Mouse (Mus musculus): ENCODE results near the gene Tmem132c.

Gene Tmem132c

DNA sequence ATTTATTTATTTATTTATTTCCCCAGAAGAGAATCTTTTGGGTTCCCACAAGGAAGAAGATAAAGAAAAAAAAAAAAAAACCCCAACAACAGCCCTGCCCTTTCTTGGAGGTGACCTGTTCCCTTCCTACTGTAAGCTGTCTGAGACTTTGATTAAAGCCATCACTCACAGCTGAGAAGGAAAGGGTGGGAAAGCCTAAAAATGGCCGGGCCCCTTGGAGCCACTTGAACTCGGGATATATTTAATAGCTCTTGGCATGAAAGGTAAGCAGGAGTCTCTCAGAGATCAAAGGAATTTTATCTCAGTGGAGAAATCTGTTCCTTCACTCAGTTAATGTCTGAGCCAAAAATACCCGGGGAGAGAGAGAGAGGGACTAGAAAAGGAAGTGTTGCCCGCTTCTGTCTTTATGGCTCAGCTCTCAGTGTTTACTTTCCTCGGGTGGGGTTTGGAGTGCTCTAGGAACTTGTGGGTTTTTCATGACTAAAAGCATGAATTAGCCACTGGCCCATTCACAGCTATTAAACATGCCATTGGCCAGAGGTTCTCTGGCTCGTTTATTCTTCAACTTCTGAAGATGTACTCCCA is 41.0 kb downstream of the Tmem132c start:
- in situ Hi-C loops (cut with MboI, MseI) = no loop called here

DNA sequence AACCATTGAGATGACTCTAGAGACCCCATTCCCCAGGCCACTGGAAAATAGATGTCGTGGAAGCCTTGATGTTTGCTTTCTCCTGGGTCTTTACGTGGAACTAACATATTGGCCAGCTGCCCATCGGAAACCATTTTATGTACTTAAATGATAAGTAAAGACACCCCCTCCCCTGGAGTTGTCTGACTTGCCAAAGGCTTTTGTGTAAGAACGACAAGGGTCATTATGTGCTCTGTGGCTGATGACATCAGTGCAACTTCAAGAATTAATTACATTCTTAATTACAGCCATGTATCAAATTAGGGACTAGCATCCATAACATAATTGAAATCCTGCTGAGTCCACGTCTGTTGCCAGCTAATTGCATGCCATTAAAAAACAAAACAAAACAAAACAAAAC is 45.3 kb downstream of the Tmem132c start:
- in situ Hi-C loops (cut with MboI, MseI) = no loop called here

DNA sequence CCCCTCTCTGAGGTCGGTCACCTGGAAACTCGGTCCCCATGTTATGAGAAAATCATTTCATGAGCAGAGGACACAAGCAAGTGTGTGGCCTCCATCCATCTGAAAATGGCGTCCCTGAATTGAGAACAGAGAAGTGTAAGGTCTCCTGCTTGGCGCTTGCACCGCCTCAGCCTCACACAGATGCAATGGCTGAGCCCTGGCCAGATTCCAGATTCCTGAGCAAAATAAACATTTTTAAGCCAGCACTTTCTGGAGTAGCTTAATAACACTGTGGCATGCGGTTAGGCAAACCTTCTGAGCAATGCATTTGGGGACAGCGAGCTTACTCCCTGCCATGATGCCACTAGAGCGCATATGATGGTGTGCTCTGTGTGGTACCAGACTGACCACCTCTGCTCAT is 48.1 kb downstream of the Tmem132c start:
- in situ Hi-C loops (cut with MboI, MseI) = no loop called here

DNA sequence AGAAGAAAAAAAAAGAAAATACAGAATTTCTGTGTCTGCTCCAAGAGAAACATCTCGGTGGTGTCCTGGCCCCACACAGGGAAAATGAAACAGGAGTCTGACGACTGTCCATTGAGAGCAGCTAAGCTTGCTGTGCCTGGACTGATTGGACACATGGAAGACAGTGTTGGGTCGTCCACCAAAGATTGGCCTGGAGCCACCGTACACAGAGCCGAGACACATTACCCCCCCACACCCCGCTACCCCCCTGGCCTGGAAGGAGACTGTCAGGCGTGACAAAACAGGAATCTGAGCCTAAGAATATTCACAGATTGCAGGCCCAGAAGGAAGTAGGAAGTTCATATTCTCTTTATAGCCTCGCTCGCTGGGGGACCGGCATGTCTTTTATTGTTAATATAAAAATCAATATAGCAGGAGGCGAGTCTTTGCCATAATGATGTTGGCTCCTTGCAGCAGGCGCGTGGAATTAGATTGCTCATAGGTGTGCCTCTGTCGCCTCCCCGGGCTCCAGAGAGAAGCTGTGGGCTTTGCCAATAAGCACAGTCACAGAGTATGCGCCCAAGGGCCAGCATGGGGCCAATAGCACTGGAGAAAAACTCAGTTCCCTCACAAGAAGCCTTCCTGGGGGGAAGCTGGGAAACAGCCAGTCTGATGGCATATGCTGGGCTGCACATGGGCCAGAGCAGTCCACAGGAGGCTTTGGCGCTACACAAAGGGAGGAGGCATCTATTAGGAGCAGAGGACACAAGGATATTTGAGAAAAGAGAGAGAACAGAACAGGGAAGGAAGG is 49.0 kb downstream of the Tmem132c start:
- in situ Hi-C loops (cut with MboI, MseI) = no loop called here

DNA sequence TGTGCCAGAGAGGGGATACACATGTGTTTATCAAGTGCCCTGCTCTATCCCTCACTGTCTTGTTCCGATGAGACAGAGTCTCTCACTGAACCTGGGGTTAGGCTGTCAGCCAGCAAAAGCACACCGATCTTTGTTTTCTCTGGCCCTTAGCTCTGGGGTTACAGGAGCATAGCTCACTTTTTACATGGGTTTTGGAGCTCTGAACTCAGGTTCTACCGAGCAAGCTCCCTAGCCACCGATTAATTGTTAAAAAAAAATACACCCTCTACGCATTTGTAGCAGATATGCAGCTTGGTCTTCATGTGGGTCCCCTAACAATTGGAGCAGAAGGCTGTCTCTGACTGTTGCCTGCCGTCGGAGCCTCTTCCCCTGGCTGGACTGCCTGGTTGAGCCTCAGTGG is 50.0 kb downstream of the Tmem132c start:
- in situ Hi-C loops (cut with MboI, MseI) = no loop called here

DNA sequence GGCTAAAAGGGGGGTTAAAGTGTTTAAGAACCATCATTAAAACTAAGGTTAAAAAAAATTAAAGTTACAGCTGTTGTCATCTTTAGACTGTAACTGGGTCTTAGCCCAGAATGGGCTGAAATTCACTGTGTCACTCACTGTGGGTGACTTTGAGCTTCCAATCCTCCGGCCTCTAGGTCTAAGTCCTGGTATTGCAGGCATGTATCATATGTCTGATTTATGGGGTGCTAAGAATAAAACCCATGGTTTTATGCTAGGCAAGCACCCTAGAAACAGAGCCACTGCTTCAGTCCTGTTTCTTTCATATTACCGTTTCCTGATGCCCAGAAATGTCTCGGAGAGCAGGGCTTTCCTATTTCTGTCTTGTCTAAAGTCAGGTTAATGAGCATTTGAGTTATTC is 52.1 kb downstream of the Tmem132c start:
- in situ Hi-C loops (cut with MboI, MseI) = no loop called here

DNA sequence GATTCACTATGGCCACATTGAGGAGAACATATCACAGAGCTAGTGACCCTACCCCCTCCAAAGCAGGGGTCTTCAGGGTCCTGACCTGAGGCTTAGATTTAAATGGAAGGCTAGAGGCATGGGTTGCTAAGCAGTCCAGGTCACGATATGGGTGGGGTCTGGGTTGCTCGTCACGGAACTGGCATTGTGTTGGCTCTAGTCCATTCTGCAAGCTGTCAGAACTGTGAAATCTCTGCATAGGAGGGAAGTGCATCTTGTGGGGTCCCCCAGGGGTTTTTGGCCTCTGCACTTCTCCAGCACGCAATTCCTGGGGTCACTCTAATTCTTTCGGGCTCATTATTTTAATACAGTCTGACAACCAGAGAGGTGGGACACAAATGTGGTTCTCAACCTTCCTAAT is 55.9 kb downstream of the Tmem132c start:
- in situ Hi-C loops (cut with MboI, MseI) = no loop called here

DNA sequence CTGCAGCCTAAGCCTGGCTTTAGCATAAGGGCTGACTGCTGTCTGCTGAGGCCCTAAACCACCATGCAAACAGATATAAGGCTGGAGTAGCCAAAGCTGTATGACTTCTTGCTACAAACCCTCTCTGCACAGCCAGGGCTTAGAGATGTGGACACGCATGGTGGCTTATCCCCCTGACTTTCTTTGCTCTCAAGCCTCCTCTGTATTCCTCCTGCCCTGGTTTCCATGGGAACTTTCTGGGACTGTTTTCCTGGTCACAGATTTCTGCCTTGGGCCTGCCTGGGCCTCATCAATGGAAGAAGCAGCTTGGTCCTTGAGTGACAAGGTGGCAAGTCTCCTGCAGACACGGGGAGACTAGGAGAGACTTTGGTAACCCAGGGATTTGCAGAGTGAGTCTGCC is 56.5 kb downstream of the Tmem132c start:
- in situ Hi-C loops (cut with MboI, MseI) = no loop called here

DNA sequence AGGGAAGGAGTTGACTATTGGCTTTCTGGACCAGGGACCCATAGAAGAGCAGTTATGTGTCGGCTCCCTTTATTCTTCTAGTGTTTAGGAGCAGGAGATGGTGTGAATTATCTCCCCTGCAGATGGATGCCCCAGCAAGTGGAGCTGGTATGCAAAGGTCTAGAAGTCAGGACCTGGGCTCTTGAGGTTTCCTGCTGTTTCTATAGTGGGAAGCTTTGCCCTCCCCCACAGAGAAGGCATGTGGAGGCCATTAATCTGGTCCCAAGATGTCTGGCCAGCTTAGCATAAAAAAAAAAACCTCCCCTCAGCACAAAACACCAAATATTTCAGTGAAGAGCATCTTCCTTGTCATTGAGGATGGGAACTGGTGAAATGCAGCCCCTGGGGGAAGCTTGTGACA is 57.4 kb downstream of the Tmem132c start:
- in situ Hi-C loops (cut with MboI, MseI) = no loop called here

DNA sequence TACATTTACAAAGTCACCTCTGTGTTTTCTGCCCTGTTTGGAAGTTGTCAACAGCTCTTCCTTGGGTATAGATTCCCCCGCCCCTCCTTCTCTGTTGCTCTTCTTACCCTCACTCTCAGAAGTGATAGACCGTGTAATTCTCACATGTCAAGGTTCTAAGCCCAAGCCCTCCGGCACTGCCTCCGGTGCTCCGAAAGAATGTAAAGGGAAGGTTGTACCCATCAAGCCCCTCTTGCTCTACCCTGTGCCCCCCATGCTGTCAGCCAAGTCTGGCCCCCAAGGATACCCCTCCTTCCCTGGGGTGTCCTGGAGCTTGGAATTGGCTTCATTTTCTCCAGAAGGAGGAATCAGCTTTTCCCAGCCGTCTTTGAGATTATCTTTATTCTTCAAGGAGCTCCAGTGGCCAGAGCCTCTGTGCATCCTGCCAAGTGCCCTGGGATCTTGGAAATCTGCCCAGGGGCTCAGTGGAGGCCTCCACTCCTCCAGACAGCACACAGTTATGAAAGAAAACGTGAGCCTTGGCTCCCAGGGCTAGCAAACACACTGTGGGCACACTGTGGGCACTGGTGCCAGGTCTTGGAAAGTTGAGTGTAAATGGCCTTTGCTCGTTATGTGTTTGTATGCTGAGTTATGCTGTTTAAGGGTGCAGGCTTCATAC is 59.1 kb downstream of the Tmem132c start:
- in situ Hi-C loops (cut with MboI, MseI) = loop anchor here in 1 of 2 experiments (5.0 kb wide), 1 partner anchor 82 kb away; no protein-coding TSS in a partner anchor

DNA sequence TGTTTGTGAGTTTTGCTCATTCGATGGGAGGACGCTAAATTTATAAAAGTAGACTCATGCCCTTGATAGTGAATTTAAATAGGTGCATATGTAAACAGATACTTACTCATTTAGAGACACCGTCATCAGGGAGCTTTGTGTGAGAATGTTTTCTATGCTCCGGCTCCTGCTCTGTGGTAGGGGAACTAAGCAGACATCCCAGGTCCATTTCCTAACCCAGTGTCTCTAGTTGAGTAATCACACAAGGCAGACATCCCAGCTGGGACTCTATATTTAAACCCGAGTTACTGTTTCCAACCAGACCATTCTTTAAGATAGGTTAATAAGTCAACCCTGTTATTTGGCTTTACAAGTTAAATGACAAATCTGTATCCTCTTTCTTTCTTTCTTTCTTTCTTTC is 63.7 kb downstream of the Tmem132c start:
- in situ Hi-C loops (cut with MboI, MseI) = no loop called here

DNA sequence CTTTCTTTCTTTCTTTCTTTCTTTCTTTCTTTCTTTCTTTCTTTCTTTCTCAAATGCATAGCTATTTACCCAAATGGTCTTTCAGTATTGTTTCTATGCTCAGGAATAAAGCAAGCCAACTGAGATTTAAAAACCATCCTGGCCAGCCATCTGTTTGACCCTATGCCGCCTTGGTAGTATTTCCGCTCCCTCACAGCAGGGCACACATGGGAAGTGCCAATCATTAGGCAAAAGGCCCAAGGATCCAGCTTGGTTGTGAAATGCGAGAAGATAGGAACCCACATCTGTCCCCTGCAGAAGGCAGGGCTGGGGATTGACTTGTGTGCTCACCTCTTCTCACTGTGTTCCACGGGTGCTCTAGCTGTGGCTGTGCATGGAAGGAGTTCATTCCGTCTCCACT is 64.1 kb downstream of the Tmem132c start:
- in situ Hi-C loops (cut with MboI, MseI) = no loop called here

DNA sequence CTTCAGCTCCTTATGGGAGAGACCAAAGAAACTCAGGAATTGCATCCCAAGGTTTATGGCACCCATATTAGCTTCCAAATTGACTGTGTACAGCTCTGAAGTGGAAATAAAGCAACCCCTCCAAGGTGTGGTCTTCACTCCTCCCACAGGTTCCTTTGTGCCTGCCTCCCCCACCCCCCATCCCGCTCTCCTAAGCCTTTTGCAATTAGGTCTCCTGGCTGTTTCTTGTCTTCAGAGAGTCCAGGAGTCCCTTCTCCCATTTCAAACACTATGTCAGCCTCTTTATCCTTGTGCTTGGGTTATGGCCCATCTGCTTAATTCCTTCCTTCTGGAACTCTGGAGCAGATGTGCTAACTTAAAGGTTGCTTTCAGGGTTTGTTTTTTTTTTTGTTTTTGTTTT is 65.1 kb downstream of the Tmem132c start:
- in situ Hi-C loops (cut with MboI, MseI) = no loop called here

DNA sequence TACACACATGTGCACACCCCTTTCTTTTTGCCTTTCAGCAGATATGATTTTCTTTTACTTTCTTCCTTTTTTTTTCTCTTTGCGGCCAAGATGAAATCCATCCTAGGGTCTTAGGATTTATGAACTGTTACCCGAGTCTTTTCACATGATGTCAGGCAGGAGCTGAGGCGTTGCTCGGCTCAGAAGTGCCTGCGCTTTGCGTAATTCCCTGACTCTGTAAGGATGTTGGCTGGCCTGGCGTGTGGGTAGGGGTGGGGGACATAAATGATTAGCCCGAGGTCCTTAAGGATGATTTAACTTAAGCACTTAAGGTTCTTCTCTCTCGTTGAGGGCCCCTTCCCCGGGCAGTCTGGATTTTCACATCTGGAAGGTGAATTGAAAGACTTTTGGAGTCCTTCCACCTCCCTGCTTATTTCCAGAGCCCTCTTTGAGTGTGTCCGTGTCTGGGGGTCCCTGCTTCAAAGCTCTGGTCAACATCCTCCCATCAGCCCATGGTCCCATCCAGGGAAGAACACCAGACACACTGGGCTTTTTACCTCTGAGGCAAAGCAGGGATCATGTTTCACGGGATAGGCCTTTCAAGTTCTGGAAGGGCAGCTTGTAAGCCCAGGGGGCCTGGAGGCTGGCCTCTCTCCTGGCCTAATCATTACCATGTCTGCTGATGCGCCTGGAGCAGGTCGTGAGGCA is 68.9 kb downstream of the Tmem132c start:
- in situ Hi-C loops (cut with MboI, MseI) = no loop called here

DNA sequence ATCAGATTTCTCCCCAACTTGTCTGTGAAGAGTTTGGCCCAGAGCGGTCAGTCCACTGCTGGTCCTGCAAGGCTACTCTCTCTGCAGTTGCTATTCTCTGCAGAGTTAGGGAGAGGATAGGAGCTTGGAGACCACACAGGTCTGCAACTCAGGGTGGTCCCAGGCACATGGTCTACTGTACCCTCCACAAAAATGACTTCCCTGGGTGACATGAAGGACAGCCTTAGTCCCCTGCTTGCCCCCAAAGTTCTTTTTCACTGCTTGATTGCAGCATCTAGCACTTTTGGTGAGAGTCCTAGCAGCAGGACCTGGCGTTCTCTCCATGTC is 69.4 kb downstream of the Tmem132c start:
- in situ Hi-C loops (cut with MboI, MseI) = no loop called here

DNA sequence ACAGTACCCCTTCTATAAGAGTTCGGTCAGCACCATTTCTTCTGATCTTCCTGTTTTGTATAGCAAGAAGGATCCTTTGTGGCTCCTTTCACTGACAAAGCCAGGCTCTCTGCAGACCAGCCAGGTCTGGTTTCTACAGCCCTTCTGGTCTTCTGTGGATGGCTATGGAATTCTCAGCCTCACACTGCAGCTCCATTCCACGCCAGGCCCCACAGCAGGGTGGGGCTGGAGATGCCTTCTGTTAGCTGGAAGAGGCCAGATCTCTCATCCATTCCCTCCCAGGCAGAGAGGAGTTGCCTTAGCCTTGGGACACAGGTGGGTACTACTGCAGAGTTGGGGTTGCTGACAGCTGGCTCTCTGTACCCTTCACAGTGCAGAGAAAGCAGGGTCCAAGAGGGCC is 72.0 kb downstream of the Tmem132c start:
- in situ Hi-C loops (cut with MboI, MseI) = no loop called here

DNA sequence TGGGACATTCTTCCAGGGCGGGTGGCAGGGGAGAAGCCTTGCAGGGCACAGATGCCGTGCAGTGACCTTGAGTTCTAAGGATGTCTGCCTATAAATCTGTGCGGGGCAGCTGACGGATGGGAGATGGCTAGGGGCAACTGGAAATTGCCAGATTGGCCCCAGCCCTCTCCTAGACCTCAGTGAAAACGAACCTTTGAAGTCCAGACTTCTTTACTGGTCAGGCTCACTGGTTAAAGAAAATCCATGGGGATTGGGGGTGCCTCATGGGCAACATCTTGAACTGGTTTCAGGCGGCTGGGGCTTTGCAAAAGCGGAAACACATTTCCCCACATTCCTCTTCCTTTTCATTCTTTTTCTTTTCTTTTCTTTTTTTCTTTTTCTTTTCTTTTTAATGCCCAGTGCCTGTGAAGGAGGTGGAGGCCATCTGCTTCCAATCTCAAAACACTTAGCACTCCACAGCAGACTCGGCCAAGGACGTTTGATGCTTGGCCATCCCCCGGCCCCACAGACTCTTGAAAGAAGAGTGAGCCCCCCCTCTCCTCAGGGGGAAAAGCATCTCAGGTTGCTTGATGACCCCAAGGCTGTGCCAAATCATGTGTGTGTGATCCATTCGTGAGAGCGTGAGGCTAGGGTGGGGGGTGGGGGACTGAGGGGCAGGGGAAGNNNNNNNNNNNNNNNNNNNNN is 77.6 kb downstream of the Tmem132c start:
- in situ Hi-C loops (cut with MboI, MseI) = no loop called here

DNA sequence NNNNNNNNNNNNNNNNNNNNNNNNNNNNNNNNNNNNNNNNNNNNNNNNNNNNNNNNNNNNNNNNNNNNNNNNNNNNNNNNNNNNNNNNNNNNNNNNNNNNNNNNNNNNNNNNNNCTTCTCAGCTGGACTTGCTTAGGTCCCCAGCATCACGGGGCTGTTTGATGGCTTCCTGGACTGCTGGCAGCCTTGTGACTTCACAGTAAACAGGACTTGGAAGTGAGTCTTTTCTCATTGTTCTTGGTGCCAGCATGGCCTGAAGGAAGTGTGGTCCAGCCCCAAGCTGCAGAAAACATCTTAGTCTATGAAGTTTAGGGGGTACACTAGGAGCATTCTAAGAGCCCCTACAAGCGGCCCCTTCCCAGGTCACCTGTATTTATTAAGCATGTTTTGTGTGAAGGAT is 83.0 kb downstream of the Tmem132c start:
- in situ Hi-C loops (cut with MboI, MseI) = no loop called here

DNA sequence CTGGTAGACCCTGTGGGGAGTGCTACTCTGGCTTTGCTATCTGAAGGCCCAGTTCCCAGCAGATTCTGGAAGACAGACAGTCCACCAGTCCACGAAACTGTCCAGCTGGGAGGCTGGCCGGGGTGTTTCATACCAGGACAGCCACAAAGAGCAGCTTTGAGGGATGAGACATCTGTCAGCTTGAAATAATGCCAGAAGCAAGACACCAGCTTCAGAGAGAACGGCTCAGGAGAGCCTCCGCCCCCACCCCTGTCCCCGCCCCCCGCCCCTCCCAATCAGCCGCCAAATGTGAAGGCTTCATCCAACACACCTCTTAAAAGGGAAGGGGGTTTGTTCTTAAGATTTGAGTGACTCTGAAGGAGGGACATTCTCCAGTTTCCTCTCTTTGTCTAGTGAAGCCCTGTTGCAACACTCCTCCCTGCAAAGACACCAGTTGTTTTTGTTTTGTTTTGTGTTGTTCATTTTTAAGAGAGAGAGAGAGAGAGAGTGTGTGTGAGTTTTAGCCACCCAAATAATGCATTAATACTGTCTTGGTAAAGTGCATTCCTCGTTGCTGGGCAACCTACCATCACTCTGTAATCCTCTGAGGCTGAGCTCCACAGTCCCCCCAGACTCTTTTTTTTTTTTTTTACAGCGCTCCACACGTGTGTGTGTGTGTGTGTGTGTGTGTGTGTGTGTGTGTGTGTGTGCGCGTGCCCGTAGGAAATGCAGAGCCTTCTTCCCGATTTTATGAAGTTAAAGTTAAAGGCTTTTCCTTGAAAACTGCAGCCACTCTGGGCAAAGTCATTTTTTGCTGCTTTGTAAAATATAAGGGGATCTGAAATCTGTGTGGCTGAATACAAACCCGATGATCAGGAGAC is 94.7 kb downstream of the Tmem132c start:
- in situ Hi-C loops (cut with MboI, MseI) = loop anchor here in 1 of 2 experiments (10.0 kb wide), 1 partner anchor 581 kb away; no protein-coding TSS in a partner anchor

DNA sequence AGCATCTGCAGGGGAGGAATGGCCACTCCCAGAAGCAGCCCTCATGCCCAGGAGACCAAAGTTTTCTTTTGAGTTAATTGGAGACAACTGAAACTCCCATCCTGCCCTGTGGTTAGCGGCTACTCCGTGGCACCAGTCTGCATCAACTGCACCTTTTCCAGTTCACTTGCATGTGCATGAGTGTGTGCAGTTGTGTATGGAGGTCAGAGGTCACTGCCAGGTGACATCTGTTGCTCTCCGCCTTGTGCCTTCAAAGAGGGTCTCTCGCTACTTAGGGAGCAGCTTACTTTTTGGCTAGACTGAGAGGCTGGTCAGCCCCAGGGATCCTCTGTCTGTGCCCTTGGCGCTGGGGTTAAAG is 95.3 kb downstream of the Tmem132c start:
- in situ Hi-C loops (cut with MboI, MseI) = loop anchor here in 1 of 2 experiments (10.0 kb wide), 1 partner anchor 582 kb away; no protein-coding TSS in a partner anchor

DNA sequence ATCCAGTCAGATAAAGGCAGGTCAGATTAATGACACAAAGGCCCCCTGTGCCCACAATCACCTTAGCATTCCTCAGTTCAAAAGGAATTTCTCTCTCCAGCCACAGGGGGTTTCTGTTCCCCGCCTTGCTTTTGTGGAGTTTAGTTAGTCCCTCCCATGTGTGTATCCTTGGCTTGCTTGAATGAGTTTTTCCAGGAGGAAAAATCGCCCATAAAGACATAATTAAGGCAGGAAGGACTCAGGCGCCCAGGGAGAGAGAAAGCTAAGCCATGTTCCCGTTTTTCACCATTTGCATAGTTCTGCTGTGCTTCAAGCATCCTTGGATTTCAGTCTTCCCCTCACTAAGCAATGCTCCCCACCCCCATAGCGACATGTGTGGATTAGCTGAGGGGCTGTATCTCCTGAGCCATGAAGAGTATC is 97.4 kb downstream of the Tmem132c start:
- in situ Hi-C loops (cut with MboI, MseI) = loop anchor here in 1 of 2 experiments (10.0 kb wide), 1 partner anchor 584 kb away; no protein-coding TSS in a partner anchor

Data from T-helper 17 cell (primary cell).